Mouse (Mus musculus): ENCODE measurements at regions not wholly inside any gene's neighbourhood (a gene's known extent, or its start where the extent isn't known, plus 50 kb on each side); places are given as distances from the start of the nearest gene placed in this dataset.

DNA sequence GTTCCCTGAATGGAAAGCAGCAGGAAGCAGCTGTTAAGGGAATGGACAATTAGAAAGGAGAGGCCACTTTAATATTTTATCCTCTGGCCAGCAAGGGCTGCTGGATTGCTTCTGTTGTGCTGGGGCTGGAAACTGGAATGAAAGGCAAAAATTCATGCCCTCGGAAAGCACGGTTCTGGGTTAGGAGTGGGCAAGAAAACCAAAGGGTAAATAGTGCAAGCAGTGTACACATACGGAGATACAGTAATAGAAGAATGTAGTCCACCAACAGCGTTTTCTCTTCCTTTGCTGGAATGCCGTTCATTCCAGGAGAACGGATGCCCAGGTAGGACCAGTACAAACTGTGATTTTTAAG is 50.8 kb upstream of the Zfr start:
- no peak for DNase-seq (ENCODE audit: low read depth)

DNA sequence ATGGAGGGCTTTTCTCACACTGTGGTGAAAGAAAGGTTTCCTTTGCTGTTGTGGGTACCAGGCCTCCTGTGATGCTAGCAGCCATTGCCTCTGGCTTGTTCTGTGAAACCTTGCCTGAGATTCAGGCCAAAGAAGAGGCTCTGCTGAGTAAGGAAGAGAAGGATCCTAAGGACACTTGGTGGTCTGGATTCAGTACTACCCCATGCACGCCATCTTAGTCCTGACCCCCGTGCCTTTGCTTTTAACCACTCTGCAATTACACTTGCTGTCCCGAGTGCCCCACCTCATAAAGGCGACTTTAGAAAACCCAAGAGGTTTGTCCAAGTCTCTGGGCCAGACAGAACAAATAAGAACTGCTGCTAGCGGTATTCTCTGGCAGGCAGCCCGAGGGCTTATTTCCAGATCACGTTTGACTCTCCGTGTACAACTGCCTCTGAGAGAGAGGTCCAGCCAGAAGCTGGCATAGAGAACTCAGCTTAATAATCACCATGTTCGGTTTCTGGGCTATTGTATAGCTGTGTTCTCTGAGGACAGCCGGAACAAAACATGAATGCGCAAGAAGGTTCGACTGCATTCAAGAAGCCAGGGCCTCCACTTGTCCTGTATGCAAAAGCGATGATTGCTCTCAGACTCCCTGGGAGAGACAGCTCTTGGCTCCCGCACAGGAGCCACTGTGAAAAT is 51.3 kb upstream of the Zfr start:
- DNase-seq (ENCODE audit: low read depth), result peak; percentile 6

DNA sequence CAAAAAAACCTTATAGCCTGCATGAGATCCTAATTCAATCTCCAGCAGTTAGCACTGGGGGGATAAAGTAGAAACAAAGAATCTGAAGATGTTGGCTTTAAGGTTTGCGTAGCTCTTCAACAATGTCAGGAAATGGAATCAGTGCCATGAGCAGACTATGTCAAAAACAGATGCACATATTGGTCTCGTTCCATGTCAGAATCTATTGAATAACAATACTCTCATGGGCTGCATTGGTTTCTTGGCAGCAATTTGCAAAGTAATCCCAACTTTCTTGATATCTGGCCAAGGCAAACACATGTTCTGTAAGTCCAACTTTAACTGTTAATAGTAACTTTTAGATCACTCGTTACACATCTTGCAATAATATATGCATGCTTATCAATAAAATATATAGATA is 58.1 kb upstream of the Sub1 start:
- DNase-seq (ENCODE audit: low read depth), result no peak

DNA sequence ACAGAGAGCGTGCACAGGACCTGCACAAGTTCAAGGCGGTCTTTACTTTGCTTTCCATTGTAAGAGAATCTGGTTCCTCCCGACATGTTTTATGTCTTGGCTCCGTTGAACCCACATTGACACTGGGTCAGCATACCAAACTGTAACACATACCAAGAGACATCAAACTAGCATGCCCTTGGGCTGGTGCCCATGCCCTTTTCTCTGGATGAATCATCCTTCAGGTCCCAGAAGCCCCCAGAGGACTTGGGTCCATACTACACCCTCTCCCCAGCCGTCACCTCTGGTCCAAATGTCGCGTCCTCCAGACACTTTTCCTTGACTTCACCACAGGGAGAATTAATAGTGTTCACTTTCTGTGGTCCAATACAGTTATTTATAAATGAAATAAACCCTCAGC is 56.8 kb upstream of the Sub1 start:
- DNase-seq (ENCODE audit: low read depth), result no peak

DNA sequence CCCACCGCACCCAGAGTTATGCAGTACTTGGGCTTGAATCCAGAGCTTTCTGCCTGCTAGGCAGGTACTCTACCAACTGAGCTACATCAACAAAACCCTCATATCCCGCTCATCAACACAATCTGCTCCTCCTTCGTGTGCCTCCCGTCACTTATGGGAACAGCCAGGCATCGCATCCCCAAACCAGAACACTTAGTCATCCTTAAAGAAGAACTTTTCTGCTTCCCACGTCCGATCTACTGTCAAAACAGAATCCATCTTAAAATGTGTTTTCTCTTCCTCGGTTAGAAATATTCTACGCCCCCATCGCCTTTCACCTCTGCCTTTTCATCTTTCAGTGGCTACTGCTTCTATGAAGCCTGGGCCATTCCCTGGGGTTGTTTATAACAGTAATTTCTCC is 52.2 kb upstream of the Sub1 start:
- no peak for DNase-seq (ENCODE audit: low read depth)

DNA sequence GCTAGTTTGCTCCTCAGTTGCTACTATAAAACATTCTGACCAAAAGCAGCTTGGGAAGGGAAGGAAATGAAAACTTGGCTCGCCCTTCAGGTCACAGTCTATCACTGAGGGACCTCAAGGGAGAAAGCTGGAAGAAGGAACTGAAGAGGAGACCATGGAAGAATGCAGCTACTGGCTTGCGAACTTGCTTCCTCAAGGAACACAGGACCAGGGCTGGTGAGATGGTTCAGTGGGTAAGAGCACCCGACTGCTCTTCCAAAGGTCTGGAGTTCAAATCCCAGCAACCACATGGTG is 51.4 kb upstream of the Sub1 start:
- DNase-seq (ENCODE audit: low read depth), result no peak

DNA sequence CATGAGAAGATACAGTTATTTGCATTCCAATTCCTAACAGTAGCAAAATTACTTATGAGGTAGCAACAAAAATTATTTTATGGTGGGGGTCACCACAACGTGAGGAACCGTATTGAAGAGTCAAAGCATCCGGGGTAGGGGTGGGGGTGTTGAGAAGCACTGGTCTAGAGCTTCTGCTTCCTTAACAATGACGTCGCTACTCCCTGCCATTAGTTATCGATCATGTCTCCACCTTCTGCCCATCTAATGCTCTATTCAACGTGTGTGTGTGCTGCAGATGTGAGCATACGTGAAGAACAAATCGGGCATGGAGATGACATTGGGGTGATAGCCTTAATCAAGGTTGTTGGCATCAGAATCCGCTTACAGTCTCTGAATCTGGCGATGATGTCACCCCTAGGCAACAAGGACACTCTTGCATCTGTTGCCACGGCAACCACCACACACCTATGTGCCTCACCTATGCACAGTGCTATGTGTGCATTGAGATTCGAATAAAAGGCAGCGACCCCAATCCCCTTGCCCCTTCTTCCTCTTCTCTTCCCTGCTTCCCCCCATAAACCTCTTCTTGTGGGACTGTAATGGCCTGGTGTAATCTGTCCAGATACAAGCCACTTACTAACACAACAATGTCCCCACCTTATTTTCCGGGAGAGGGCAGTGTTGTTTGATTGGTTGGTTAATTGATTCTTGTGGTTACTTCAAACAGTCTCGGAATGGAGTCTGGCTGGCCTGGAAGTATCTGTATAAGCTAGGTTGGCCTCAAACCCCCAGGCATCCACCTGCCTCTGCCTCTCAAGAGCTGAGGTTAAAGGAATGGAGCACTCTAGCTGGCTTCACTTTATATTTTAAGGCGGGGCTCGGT is 50.8 kb upstream of the Sub1 start:
- DNase-seq (ENCODE audit: low read depth), result no peak

Measured in gonadal fat pad, adult 2 months (tissue).